Mouse (Mus musculus) bone marrow macrophage, adult 2 months (primary cell): Measurements from ENCODE around the gene Ppp6r2.
A peak's percentile ranks its signal among the peaks of the same experiment; 100 is the strongest.

Experiments
- CTCF ChIP-seq: IDR thresholded peaks from 2 replicates; pipeline ENCODE4 v1.5.1; 2012; ENCODE audit warnings: low read depth, mild to moderate bottlenecking, low read length, moderate library complexity
- POLR2A ChIP-seq: IDR thresholded peaks from 2 replicates; pipeline ENCODE4 v1.6.1; 2012; ENCODE audit warnings: mild to moderate bottlenecking, low read depth, low read length, borderline replicate concordance

DNA sequence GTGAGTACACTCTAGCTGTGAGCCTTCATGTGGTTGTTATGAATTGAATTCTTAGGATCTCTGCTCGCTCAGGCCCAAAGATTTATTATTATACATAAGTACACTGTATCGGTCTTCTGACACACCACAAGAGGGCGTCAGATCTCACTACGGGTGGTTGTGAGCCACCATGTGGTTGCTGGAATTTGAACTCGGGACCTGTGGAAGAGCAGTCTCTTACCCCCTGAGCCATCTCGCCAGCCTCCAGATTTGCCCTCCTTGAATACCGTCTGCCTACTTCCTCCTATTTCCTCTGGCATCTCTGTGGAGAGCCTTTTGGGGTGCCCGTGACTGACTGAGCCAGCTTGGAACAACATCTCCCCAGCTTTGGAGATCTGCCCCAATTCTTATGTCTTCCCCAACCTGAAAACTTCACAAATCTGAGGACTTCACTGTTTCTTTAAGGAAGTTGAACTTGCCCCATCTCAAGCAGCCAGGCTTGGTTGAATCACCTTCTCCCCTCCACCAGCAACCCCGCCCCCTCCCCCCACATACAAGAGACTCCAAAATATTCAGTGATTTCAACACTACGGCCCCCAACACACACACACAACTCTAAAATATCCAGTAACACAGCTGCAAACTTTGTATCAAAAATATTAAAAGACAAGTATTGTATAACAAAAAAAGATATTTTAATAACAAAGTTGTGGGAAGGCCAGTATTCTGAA lies 29.6 kb upstream of the Ppp6r2 start:
- TF ChIP-seq CTCF: peak; percentile 30
- no peak for TF ChIP-seq POLR2A
